Mouse (Mus musculus) forebrain, embryonic 13.5 days (tissue): ENCODE measurements around the gene Wdr82. TPM values are rescaled to one million over a fixed set of nuclear protein-coding genes. Genes with fewer than 3 reads are reported as not detected.

ENCODE experiments used
- ATAC-seq: fragments of 200-750 bp; cut with Nextera tagmentation; 2 replicates; pipeline ENCODE4 v1.8.0; 2017
- H3K27ac ChIP-seq: fragments of 300-500 bp; sonication (generic); 2 replicates; pipeline ENCODE4 v1.5.1; 2015; ENCODE audit warnings: inconsistent platforms, mild to moderate bottlenecking, moderate library complexity
- H3K27me3 ChIP-seq: fragments of 300-500 bp; sonication (generic); 2 replicates; pipeline ENCODE4 v1.6.1; 2015; ENCODE audit warnings: mild to moderate bottlenecking, inconsistent platforms
- H3K36me3 ChIP-seq: fragments of 300-500 bp; sonication (generic); 2 replicates; pipeline ENCODE4 v1.6.1; 2015; ENCODE audit warnings: mild to moderate bottlenecking, inconsistent platforms; ENCODE audit not compliant: poor library complexity, severe bottlenecking
- H3K4me1 ChIP-seq: fragments of 300-500 bp; sonication (generic); 2 replicates; pipeline ENCODE4 v1.6.1; 2015; ENCODE audit warnings: inconsistent platforms
- H3K4me2 ChIP-seq: fragments of 300-500 bp; sonication (generic); 2 replicates; pipeline ENCODE4 v1.6.1; 2015; ENCODE audit warnings: inconsistent platforms, mild to moderate bottlenecking, moderate library complexity
- H3K4me3 ChIP-seq: fragments of 300-500 bp; sonication (generic); 2 replicates; pipeline ENCODE4 v1.5.1; 2015; ENCODE audit warnings: mild to moderate bottlenecking, inconsistent platforms
- H3K9ac ChIP-seq: fragments of 300-500 bp; sonication (generic); 2 replicates; pipeline ENCODE4 v1.6.1; 2015; ENCODE audit warnings: mild to moderate bottlenecking, inconsistent platforms
- H3K9me3 ChIP-seq: fragments of 300-500 bp; sonication (generic); replicated peaks from 2 replicates; pipeline ENCODE4 v1.6.1; 2016; ENCODE audit warnings: inconsistent platforms
- WGBS: fragments of 180-500 bp; shearing (Covaris S2); methylation state at CpG from one replicate; pipeline ENCODE4 v1.1.7; 2015; 5-methylcytosine and 5-hydroxymethylcytosine counted together
- microRNA counts: library from miRNA; unstranded; fragments of <30 nt; microRNA quantifications from one replicate; lab custom pipeline; 2016
- microRNA-seq: library from miRNA; unstranded; fragments of <30 nt; microRNA quantifications from one replicate; pipeline ENCODE4, GENCODE M21; 2016
- polyA plus RNA-seq: library from polyadenylated mRNA; unstranded; fragments of >200 nt; fragmentation: Nextera tagmentation; extraction: Ambion mirVana; gene quantifications from 2 replicates; pipeline ENCODE4 v1.2.1, GENCODE M21; 2015

Wdr82 gene
- polyA plus RNA-seq, 1 experiment from 2014 or later, result 33.8 TPM

GRCm38 (mm10) chr9:106231816-106232215, 61.1 kb downstream of the Wdr82 start:
- no peak overlapping the region for H3K9ac ChIP-seq

DNA sequence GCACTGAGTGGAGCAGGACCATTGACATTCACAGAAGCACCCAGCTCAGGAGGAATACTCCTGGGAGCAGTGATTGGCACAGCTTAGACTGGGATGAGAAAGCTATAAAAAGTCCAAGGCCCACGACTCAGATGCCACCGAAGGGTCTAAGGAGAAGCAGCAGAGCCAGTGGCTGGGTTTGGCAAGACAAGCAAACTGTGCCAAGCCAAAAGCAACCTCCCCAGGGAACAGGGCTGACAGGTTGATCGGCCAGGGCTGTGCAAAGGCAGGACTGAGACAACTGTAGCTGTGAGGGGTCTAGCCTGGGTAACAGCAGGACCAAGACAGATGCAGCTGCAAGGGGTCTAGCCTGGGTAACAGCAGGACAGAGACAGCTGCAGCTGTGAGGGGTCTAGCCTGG, 62.2 kb downstream of the Wdr82 start:
- H3K4me2 ChIP-seq, result no peak overlapping the region
- no peaks in the 10 kb centered on the region for H3K4me1 ChIP-seq
- H3K36me3 ChIP-seq, result peaks cover 57% of the 10 kb centered on the region
- no peak overlapping the region for H3K4me3 ChIP-seq
- no peak overlapping the region for H3K9ac ChIP-seq
- no peaks in the 10 kb centered on the region for H3K27me3 ChIP-seq
- ATAC-seq, result no peak
- no peaks in the 10 kb centered on the region for H3K9me3 ChIP-seq
- 88% methylated on average over 3 of the region's 3 CpGs for WGBS
- no peak overlapping the region for H3K27ac ChIP-seq

More at GRCm38 (mm10) chr9:106231816-106232215, 61.1 kb downstream of the Wdr82 start:
- no peak for ATAC-seq
- Histone ChIP-seq H3K4me3 (no peak overlapping the region), H3K27me3 (no peaks in the 10 kb centered on the region), H3K9me3 (no peaks in the 10 kb centered on the region), H3K36me3 (peaks cover 46% of the 10 kb centered on the region), H3K27ac (no peak overlapping the region), H3K4me1 (no peaks in the 10 kb centered on the region), H3K4me2 (no peak overlapping the region)
- 90% methylated on average over 4 of the region's 4 CpGs for WGBS

DNA sequence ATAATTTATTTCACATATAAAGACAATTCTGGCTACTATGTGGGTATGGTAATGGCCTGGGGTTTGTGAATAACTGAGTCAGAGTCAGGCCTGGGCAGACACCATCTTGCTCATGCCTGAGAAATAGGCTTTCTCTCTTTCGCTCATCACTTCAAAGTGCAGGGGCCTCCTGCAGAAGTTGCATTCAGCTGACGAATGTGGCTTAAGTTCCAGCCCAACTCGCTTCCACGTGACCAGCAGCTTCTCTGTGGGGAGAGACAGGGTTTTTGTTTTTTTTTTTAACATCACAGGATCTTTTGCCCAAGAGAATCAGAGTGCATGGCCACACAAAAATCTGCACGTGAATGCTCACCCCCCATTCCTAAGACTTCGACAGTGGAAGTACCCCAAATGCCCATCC, 63.2 kb downstream of the Wdr82 start:
- Histone ChIP-seq H3K27me3 (no peaks in the 10 kb centered on the region), H3K4me3 (no peak overlapping the region), H3K4me2 (no peak overlapping the region), H3K4me1 (no peaks in the 10 kb centered on the region), H3K36me3 (peaks cover 67% of the 10 kb centered on the region), H3K9ac (no peak overlapping the region), H3K27ac (no peak overlapping the region), H3K9me3 (no peaks in the 10 kb centered on the region)
- ATAC-seq, result no peak
- WGBS, result 76% methylated on average over 6 of the region's 6 CpGs

DNA sequence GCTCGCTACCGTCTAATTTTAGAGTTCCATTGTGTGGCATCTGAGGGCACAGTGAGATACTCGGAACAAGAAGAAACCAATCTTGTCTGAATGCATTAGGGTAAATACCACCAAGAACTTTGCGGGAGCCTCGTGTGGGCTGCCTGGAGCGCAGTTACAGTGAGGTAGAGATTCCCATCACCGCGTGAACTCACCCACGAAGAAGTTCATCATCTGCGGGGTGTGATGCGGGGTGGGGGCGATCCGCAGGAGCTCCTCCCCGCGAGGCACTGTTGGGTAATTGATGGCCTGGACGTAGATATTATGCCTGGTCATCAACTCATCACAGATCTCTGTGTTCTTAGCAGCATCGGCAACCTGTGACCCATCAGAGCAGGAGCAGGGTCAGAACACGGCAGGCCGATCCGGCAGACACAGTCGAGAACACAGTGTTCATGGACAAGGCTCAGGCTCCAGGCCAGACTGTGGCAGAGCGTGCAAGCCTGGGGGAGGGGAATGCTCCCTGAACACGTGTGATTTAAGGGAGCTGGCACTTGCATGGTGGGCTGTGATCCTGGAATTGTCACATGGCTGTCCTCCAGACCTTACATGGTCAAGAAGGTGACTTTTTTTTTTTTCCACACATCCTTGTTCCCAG, 64.6 kb downstream of the Wdr82 start:
- WGBS, result 93% methylated on average over 23 of the region's 23 CpGs
- H3K27ac ChIP-seq, result no peak overlapping the region
- no peak overlapping the region for H3K4me2 ChIP-seq
- no peaks in the 10 kb centered on the region for H3K9me3 ChIP-seq
- no peaks in the 10 kb centered on the region for H3K4me1 ChIP-seq
- ATAC-seq, result no peak
- H3K4me3 ChIP-seq, result no peak overlapping the region
- H3K36me3 ChIP-seq, result peaks cover 81% of the 10 kb centered on the region
- no peak overlapping the region for H3K9ac ChIP-seq
- H3K27me3 ChIP-seq, result no peaks in the 10 kb centered on the region

DNA sequence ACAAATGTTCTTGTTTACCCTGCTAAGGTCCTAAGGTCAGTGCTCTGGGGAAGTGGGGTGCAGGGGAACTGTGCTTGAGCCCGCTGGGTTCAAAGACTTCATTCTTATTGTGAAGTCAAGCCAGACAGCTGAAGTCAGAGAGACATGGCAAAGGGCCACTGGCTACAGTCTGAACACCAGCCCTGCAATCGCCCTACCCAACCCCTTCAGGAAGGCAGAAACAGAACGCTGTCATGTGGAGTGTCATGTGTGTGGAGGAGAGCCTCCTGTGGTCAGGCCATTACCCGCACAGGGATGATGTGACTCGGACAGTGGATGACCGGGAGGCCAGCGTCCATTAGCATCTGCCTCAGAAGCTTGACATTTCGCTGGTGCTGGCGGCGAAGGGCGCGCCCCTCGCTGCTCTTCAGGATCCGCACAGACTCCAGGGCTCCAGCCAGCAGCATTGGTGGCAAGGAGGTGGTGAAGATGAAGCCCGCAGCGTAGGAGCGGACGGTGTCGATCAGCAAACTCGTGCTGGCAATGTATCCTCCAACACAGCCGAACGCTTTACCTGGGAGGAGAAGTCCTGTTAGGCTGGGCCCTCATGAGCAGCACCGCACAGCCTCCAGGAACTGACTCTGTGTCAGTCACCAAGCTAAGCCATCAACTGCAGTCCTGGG, 65.6 kb downstream of the Wdr82 start:
- WGBS, result 93% methylated on average over 23 of the region's 23 CpGs
- H3K9me3 ChIP-seq, result no peaks in the 10 kb centered on the region
- H3K4me3 ChIP-seq, result no peak overlapping the region
- no peak overlapping the region for H3K27ac ChIP-seq
- peaks cover 91% of the 10 kb centered on the region for H3K36me3 ChIP-seq
- H3K9ac ChIP-seq, result no peak overlapping the region
- H3K4me1 ChIP-seq, result no peaks in the 10 kb centered on the region
- H3K4me2 ChIP-seq, result no peak overlapping the region
- no peaks in the 10 kb centered on the region for H3K27me3 ChIP-seq
- no peak for ATAC-seq

GRCm38 (mm10) chr9:106236818-106237211, 66.1 kb downstream of the Wdr82 start:
- H3K4me1 ChIP-seq, result no peaks in the 10 kb centered on the region
- H3K27ac ChIP-seq, result no peak overlapping the region
- WGBS, result 77% methylated on average over 3 of the region's 3 CpGs
- H3K36me3 ChIP-seq, result peaks cover 96% of the 10 kb centered on the region
- ATAC-seq, result no peak
- no peaks in the 10 kb centered on the region for H3K9me3 ChIP-seq
- no peaks in the 10 kb centered on the region for H3K27me3 ChIP-seq
- H3K4me3 ChIP-seq, result no peak overlapping the region
- H3K4me2 ChIP-seq, result no peak overlapping the region
- no peak overlapping the region for H3K9ac ChIP-seq

DNA sequence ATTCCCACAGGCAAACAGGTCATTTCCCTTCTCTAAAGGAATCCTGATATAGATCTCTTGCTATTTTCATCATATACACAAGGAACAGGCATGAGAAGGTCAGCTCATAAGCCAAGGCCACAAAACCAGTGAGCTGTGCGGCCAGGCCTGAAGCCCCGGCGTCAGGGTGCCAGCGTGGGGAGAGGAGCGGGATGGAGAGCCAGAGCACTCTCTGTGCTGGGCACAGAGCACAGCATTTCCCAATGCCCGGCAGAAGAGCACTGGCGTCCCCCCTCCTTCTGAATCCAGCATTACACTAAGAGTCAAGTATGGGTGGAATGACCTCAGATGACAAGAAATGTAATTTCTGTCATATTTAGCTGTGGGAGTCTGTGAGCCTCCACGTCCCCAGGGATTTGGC, 66.7 kb downstream of the Wdr82 start:
- Histone ChIP-seq H3K4me1 (no peaks in the 10 kb centered on the region), H3K4me2 (no peak overlapping the region), H3K27ac (no peak overlapping the region), H3K36me3 (peaks cover 100% of the 10 kb centered on the region), H3K9ac (no peak overlapping the region), H3K27me3 (no peaks in the 10 kb centered on the region), H3K9me3 (no peaks in the 10 kb centered on the region), H3K4me3 (no peak overlapping the region)
- 84% methylated on average over 8 of the region's 8 CpGs for WGBS
- no peak for ATAC-seq

DNA sequence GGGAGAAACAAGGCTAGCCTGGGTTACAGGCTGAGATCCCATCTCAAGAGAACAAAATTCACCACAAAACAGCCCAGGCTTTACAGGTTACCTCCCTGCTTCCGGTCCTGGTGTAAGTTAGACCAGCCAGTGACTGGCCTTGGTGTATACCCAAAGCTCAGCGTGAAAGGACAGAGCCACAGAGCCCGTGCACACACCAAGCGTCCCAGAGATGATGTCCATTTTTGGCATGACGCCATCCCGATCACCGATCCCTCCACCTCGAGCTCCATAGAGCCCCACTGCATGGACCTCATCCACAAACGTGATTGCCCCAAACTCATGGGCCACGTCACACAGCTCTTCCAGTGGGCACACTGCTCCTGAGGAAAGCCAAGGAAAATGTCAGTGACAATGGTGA, 67.2 kb downstream of the Wdr82 start:
- no peak overlapping the region for H3K4me3 ChIP-seq
- WGBS, result 93% methylated on average over 10 of the region's 10 CpGs
- no peak for ATAC-seq
- peaks cover 100% of the 10 kb centered on the region for H3K36me3 ChIP-seq
- H3K27me3 ChIP-seq, result no peaks in the 10 kb centered on the region
- H3K4me1 ChIP-seq, result no peaks in the 10 kb centered on the region
- no peak overlapping the region for H3K27ac ChIP-seq
- H3K9me3 ChIP-seq, result no peaks in the 10 kb centered on the region
- H3K4me2 ChIP-seq, result no peak overlapping the region
- no peak overlapping the region for H3K9ac ChIP-seq

MicroRNAs within 50 kb of the gene (microRNA counts, 519-probe panel; counts per million panel counts)
- 6,328 counts per million, percentile 98 among the panel's probes with 10 or more counts for microRNA mmu-let-7g (lab: Ali Mortazavi, UCI)

Small RNAs within 50 kb of the gene (microRNA-seq; reads per million reads assigned to microRNA genes)
- gene Mir135a-1 (332 reads per million, percentile 66 among the genes with 10 or more reads in this experiment), gene Mirlet7g (63,893 reads per million, percentile 100 among the genes with 10 or more reads in this experiment)

Other genes with a start within 250 kb of the Wdr82 start
- gene Col6a5, start 210.3 kb upstream of the Wdr82 start, polyA plus RNA-seq, result 0.06 and 0.08 TPM in 2 replicates
- gene Col6a4, start 74.1 kb upstream of the Wdr82 start, polyA plus RNA-seq, result 0.49 and 0.50 TPM in 2 replicates
- 6.4 and 7.9 TPM in 2 replicates for gene Glyctk, start 12.8 kb upstream of the Wdr82 start, polyA plus RNA-seq
- gene Ppm1m, start 28.8 kb downstream of the Wdr82 start, polyA plus RNA-seq, result 19.5 and 20.1 TPM in 2 replicates
- gene Twf2, start 32.2 kb downstream of the Wdr82 start, polyA plus RNA-seq, result 48.0 and 51.7 TPM in 2 replicates
- not detected in 2 replicates for gene Tlr9, start 51.7 kb downstream of the Wdr82 start, polyA plus RNA-seq
- 86.8 and 87.7 TPM in 2 replicates for gene Alas1, start 77.7 kb downstream of the Wdr82 start, polyA plus RNA-seq
- 17.7 and 21.6 TPM in 2 replicates for gene Poc1a, start 110.1 kb downstream of the Wdr82 start, polyA plus RNA-seq
- gene Dusp7, start 197.7 kb downstream of the Wdr82 start, polyA plus RNA-seq, result 7.1 and 8.7 TPM in 2 replicates